Mouse (Mus musculus) limb, embryonic 13.5 days (tissue): ENCODE data around the gene Mogat2. TPM values are rescaled to one million over a fixed set of nuclear protein-coding genes. Genes with fewer than 3 reads are reported as not detected.

Experiments used
- ATAC-seq: fragments of 200-750 bp; cut with Nextera tagmentation; 2 replicates; pipeline ENCODE4 v1.8.0; 2017; ENCODE audit warnings: low read depth, moderate number of reproducible peaks, moderate TSS enrichment; ENCODE audit not compliant: low FRiP score
- H3K27ac ChIP-seq: fragments of 300-500 bp; sonication (generic); 2 replicates; pipeline ENCODE4 v1.5.1; 2015; ENCODE audit warnings: inconsistent platforms, mild to moderate bottlenecking, moderate library complexity
- H3K27me3 ChIP-seq: fragments of 300-500 bp; sonication (generic); 2 replicates; pipeline ENCODE4 v1.6.1; 2015; ENCODE audit warnings: mild to moderate bottlenecking, inconsistent platforms
- H3K36me3 ChIP-seq: fragments of 300-500 bp; sonication (generic); 2 replicates; pipeline ENCODE4 v1.6.1; 2015; ENCODE audit warnings: inconsistent platforms, mild to moderate bottlenecking, moderate library complexity
- H3K4me1 ChIP-seq: fragments of 300-500 bp; sonication (generic); 2 replicates; pipeline ENCODE4 v1.6.1; 2015; ENCODE audit warnings: inconsistent platforms
- H3K4me2 ChIP-seq: fragments of 300-500 bp; sonication (generic); replicated peaks from 2 replicates; pipeline ENCODE4 v1.6.1; 2015; ENCODE audit warnings: inconsistent platforms, mild to moderate bottlenecking, moderate library complexity
- H3K4me3 ChIP-seq: fragments of 300-500 bp; sonication (generic); 2 replicates; pipeline ENCODE4 v1.5.1; 2015; ENCODE audit warnings: moderate library complexity, mild to moderate bottlenecking, inconsistent platforms
- H3K9ac ChIP-seq: fragments of 300-500 bp; sonication (generic); 2 replicates; pipeline ENCODE4 v1.6.1; 2015; ENCODE audit warnings: mild to moderate bottlenecking, inconsistent platforms
- H3K9me3 ChIP-seq: fragments of 300-500 bp; sonication (generic); 2 replicates; pipeline ENCODE4 v1.6.1; 2016; ENCODE audit warnings: inconsistent platforms
- WGBS: fragments of 180-500 bp; shearing (Covaris S2); methylation state at CpG from one replicate; pipeline ENCODE4 v1.1.7; 2015; 5-methylcytosine and 5-hydroxymethylcytosine counted together
- polyA plus RNA-seq: library from polyadenylated mRNA; unstranded; fragments of >200 nt; fragmentation: Nextera tagmentation; extraction: Ambion mirVana; gene quantifications from 2 replicates; pipeline ENCODE4 v1.2.1, GENCODE M21; 2015

Gene Mogat2
- polyA plus RNA-seq, 1 experiment from 2014 or later, result 5.8 TPM

GRCm38 (mm10) chr7:99213686-99214085 is 24.7 kb downstream of the Mogat2 start:
- Histone ChIP-seq H3K4me3 (no peak overlapping the region), H3K27ac (no peak overlapping the region), H3K27me3 (no peaks in the 10 kb centered on the region; the same call in 1 of the 2 replicates), H3K9me3 (no peaks in the 10 kb centered on the region), H3K9ac (no peak overlapping the region), H3K4me2 (no peak overlapping the region), H3K4me1 (0 out of 2 replicates have a peak, but pooled peaks cover 5% of the 10 kb centered on the region), H3K36me3 (no peaks in the 10 kb centered on the region)
- 73% methylated on average over 2 of the region's 2 CpGs for WGBS
- no peak for ATAC-seq

- 89% methylated on average over 1 of the region's 1 CpGs for WGBS
- H3K27ac ChIP-seq, result no peak overlapping the region
Observed at GRCm38 (mm10) chr7:99213056-99213455, 25.4 kb downstream of the Mogat2 start.

GRCm38 (mm10) chr7:99208704-99209103 is 29.7 kb downstream of the Mogat2 start:
- H3K36me3 ChIP-seq, result no peaks in the 10 kb centered on the region
- ATAC-seq, result no peak

More at GRCm38 (mm10) chr7:99213056-99213455, 25.4 kb downstream of the Mogat2 start:
- no peak overlapping the region for H3K4me3 ChIP-seq
- no peak for ATAC-seq
- 0 out of 2 replicates have a peak, but pooled peaks cover 5% of the 10 kb centered on the region for H3K4me1 ChIP-seq
- no peaks in the 10 kb centered on the region; the same call in 1 of the 2 replicates for H3K27me3 ChIP-seq
- H3K9ac ChIP-seq, result no peak overlapping the region
- H3K4me2 ChIP-seq, result no peak overlapping the region
- H3K9me3 ChIP-seq, result no peaks in the 10 kb centered on the region
- H3K36me3 ChIP-seq, result no peaks in the 10 kb centered on the region

GRCm38 (mm10) chr7:99206364-99206763 is 32.1 kb downstream of the Mogat2 start:
- Histone ChIP-seq H3K9me3 (no peaks in the 10 kb centered on the region), H3K4me3 (no peak overlapping the region), H3K27ac (no peak overlapping the region), H3K4me1 (no peaks in the 10 kb centered on the region), H3K27me3 (no peaks in the 10 kb centered on the region), H3K36me3 (no peaks in the 10 kb centered on the region), H3K4me2 (no peak overlapping the region), H3K9ac (no peak overlapping the region)
- 74% methylated on average over 7 of the region's 7 CpGs for WGBS
- no peak for ATAC-seq

More at GRCm38 (mm10) chr7:99208704-99209103, 29.7 kb downstream of the Mogat2 start:
- no peak overlapping the region for H3K4me2 ChIP-seq
- H3K27ac ChIP-seq, result no peak overlapping the region
- H3K27me3 ChIP-seq, result no peaks in the 10 kb centered on the region
- H3K4me1 ChIP-seq, result no peaks in the 10 kb centered on the region
- no peak overlapping the region for H3K9ac ChIP-seq
- 92% methylated on average over 4 of the region's 4 CpGs for WGBS
- H3K9me3 ChIP-seq, result no peaks in the 10 kb centered on the region
- no peak overlapping the region for H3K4me3 ChIP-seq

DNA sequence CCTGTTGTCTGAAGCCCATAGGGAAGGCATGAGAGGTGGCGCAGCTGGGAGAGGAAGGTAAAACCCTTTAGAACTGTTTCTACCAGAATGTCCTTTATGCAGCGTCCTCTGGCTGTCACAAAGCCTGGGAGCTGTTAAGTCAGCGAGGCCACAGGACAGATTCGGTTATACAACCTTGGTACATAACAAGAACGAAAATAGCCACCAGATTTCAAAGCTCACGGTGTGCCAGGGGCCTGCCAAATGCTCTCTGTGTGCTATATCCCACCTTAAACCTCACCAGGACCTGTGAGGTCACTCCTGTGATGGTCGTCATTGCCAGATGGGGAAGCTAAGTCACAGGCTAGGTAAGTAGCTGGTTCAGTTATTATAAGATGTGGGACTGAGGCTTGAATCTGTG is 36.3 kb downstream of the Mogat2 start:
- Histone ChIP-seq H3K27ac (no peak overlapping the region), H3K9ac (no peak overlapping the region), H3K4me3 (no peak overlapping the region), H3K27me3 (no peaks in the 10 kb centered on the region), H3K4me1 (peaks cover 3% of the 10 kb centered on the region; the same call in 1 of the 2 replicates), H3K36me3 (no peaks in the 10 kb centered on the region), H3K4me2 (no peak overlapping the region), H3K9me3 (no peaks in the 10 kb centered on the region)
- 78% methylated on average over 7 of the region's 7 CpGs for WGBS
- no peak for ATAC-seq

- WGBS, result 13% methylated on average over 4 of the region's 4 CpGs
Observed at GRCm38 (mm10) chr7:99200290-99200689, 38.1 kb downstream of the Mogat2 start.

DNA sequence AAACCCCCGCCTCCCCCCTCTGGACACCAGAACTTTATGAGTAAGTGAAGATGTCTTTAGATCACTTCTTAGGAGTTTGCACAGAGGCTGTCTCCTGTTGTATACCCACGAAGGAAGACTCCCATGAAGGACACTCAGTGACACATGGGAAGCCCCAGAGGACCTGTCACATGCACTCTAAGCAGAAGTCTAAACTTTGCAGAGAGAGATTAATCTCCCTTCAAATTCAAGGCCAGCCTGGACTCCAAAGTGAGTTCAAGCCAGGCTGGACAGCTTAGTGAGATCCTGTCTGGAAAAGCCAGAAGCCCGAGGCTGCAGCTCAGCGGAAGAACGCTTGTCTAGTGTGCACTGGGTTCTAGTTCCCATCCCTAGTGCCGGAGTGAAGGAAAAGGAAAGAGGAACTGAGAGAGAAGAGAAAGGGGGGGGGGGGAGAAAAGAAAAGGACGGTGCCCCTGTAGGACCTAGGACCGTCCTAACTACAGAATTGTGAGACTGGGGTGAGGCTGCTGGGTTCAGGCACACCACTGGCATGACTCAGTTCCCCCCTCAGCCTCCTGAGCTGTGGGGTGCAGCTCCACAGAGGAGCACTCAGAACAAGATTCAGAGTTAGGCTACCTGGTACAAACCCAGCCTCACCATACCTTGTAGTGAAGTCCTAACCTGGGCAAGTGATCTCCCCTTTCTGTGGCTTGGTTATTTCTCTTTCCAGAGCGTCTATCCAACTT is 38.8 kb downstream of the Mogat2 start:
- no peaks in the 10 kb centered on the region for H3K36me3 ChIP-seq
- no peak overlapping the region for H3K4me3 ChIP-seq
- no peak overlapping the region for H3K27ac ChIP-seq
- no peak overlapping the region for H3K9ac ChIP-seq
- no peaks in the 10 kb centered on the region for H3K9me3 ChIP-seq
- ATAC-seq, result no peak
- 77% methylated on average over 9 of the region's 9 CpGs for WGBS
- no peak overlapping the region for H3K4me2 ChIP-seq
- peaks cover 3% of the 10 kb centered on the region; the same call in 1 of the 2 replicates for H3K4me1 ChIP-seq
- no peaks in the 10 kb centered on the region for H3K27me3 ChIP-seq

More at GRCm38 (mm10) chr7:99200290-99200689, 38.1 kb downstream of the Mogat2 start:
- Histone ChIP-seq H3K4me2 (no peak overlapping the region), H3K9ac (no peak overlapping the region), H3K36me3 (no peaks in the 10 kb centered on the region), H3K4me1 (peaks cover 3% of the 10 kb centered on the region; the same call in 1 of the 2 replicates), H3K27ac (no peak overlapping the region), H3K9me3 (no peaks in the 10 kb centered on the region), H3K4me3 (no peak overlapping the region), H3K27me3 (no peaks in the 10 kb centered on the region)
- no peak for ATAC-seq

GRCm38 (mm10) chr7:99198811-99199210 is 39.6 kb downstream of the Mogat2 start:
- H3K9ac ChIP-seq, result no peak overlapping the region
- H3K9me3 ChIP-seq, result no peaks in the 10 kb centered on the region
- no peak overlapping the region for H3K27ac ChIP-seq
- no peaks in the 10 kb centered on the region for H3K36me3 ChIP-seq
- H3K27me3 ChIP-seq, result no peaks in the 10 kb centered on the region
- WGBS, result 84% methylated on average over 2 of the region's 2 CpGs
- no peak overlapping the region for H3K4me3 ChIP-seq
- H3K4me1 ChIP-seq, result peaks cover 3% of the 10 kb centered on the region; the same call in 1 of the 2 replicates
- H3K4me2 ChIP-seq, result no peak overlapping the region
- no peak for ATAC-seq

DNA sequence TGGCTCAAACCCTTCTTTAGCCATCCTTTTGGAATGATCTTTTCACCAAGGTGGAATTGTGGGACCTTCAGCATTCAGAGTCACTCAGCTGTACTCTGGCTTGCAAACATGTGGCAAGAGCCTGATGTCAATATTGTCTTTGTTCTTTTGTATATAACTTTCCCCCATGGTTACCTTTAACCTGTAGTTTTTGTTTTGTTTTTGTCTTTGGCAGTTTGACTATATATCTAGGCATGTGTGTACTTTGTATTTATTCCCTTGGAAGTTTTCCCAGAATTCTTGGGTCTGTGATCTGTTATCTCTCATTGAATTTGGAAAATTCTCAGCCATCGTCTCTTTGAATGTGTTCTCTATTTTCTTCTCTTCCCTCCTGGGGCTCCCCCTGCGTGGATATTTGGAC is 43.9 kb downstream of the Mogat2 start:
- WGBS, result 70% methylated on average over 2 of the region's 2 CpGs
- no peak overlapping the region for H3K4me3 ChIP-seq
- H3K27ac ChIP-seq, result no peak overlapping the region
- no peak for ATAC-seq
- H3K4me1 ChIP-seq, result no peaks in the 10 kb centered on the region; the same call in 1 of the 2 replicates
- H3K9ac ChIP-seq, result no peak overlapping the region
- no peaks in the 10 kb centered on the region for H3K36me3 ChIP-seq
- no peak overlapping the region for H3K4me2 ChIP-seq
- H3K27me3 ChIP-seq, result no peaks in the 10 kb centered on the region
- no peaks in the 10 kb centered on the region for H3K9me3 ChIP-seq

DNA sequence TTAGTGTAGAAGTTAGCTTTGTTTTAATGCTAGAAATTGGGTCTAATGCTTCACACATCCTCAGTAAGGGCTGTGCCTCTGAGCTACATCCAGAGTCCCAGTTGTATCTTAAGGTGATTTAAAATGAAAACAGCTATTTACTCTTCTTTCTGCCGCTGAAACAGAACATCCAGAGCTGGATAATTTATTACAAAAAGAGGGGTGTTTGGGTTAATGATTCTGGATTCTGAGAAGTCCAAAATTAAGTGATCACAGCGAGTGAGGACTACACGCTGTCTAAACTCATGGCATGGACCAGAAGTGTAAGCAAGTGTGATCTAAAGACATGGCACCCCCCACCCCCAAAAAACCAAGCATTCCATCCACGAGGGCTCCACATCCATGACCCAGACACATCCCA is 44.5 kb downstream of the Mogat2 start:
- no peaks in the 10 kb centered on the region for H3K4me1 ChIP-seq
- no peaks in the 10 kb centered on the region for H3K27me3 ChIP-seq
- no peak for ATAC-seq
- no peaks in the 10 kb centered on the region for H3K36me3 ChIP-seq
- no peak overlapping the region for H3K4me2 ChIP-seq
- H3K27ac ChIP-seq, result no peak overlapping the region
- 86% methylated on average over 4 of the region's 4 CpGs for WGBS
- no peak overlapping the region for H3K4me3 ChIP-seq
- no peaks in the 10 kb centered on the region for H3K9me3 ChIP-seq
- no peak overlapping the region for H3K9ac ChIP-seq

GRCm38 (mm10) chr7:99191411-99191810 is 47.0 kb downstream of the Mogat2 start:
- no peaks in the 10 kb centered on the region for H3K36me3 ChIP-seq
- H3K27me3 ChIP-seq, result no peaks in the 10 kb centered on the region
- H3K4me1 ChIP-seq, result no peaks in the 10 kb centered on the region
- no peak overlapping the region for H3K4me2 ChIP-seq
- no peaks in the 10 kb centered on the region for H3K9me3 ChIP-seq
- no peak overlapping the region for H3K9ac ChIP-seq
- ATAC-seq, result no peak
- no peak overlapping the region for H3K4me3 ChIP-seq
- no peak overlapping the region for H3K27ac ChIP-seq

- no peak for ATAC-seq
- no peak overlapping the region for H3K4me3 ChIP-seq
- no peaks in the 10 kb centered on the region for H3K4me1 ChIP-seq
- no peaks in the 10 kb centered on the region for H3K27me3 ChIP-seq
- H3K27ac ChIP-seq, result no peak overlapping the region
- H3K9ac ChIP-seq, result no peak overlapping the region
- WGBS, result 81% methylated on average over 5 of the region's 5 CpGs
- H3K4me2 ChIP-seq, result no peak overlapping the region
- H3K9me3 ChIP-seq, result no peaks in the 10 kb centered on the region
- no peaks in the 10 kb centered on the region for H3K36me3 ChIP-seq
Observed at GRCm38 (mm10) chr7:99189885-99190284, 48.5 kb downstream of the Mogat2 start.

- peaks cover 2% of the 10 kb centered on the region; the same call in 1 of the 2 replicates for H3K27me3 ChIP-seq
- no peaks in the 10 kb centered on the region for H3K36me3 ChIP-seq
- H3K4me1 ChIP-seq, result no peaks in the 10 kb centered on the region
- no peak overlapping the region for H3K27ac ChIP-seq
- no peaks in the 10 kb centered on the region for H3K9me3 ChIP-seq
- no peak overlapping the region for H3K4me3 ChIP-seq
- 71% methylated on average over 6 of the region's 6 CpGs for WGBS
- ATAC-seq, result no peak
- H3K9ac ChIP-seq, result no peak overlapping the region
- no peak overlapping the region for H3K4me2 ChIP-seq
Observed at GRCm38 (mm10) chr7:99188630-99189029, 49.8 kb downstream of the Mogat2 start.
